Mouse (Mus musculus) forebrain, embryonic 11.5 days (tissue): ENCODE data around the gene Ndufs1. TPM values are rescaled to one million over a fixed set of nuclear protein-coding genes. Genes with fewer than 3 reads are reported as not detected.
"Not testable (repeated sequence)": the region's sequence is repeated elsewhere in the genome, so short reads cannot be mapped to it uniquely, and the experiment has no call there.

ENCODE experiments used
- ATAC-seq: fragments of 200-750 bp; cut with Nextera tagmentation; replicated peaks from 2 replicates; pipeline ENCODE4 v1.8.0; 2017; ENCODE audit warnings: moderate TSS enrichment; ENCODE audit not compliant: low FRiP score
- DNase-seq: peaks from one replicate; pipeline ENCODE4 v3.0.0-alpha.2; 2017; ENCODE audit warnings: low spot score
- H3K27ac ChIP-seq: fragments of 300-500 bp; sonication (generic); 2 replicates; pipeline ENCODE4 v1.5.1; 2014; ENCODE audit warnings: low read depth, low read length
- H3K27me3 ChIP-seq: fragments of 300-500 bp; sonication (generic); 2 replicates; pipeline ENCODE4 v1.6.1; 2014; ENCODE audit warnings: mild to moderate bottlenecking, low read length, mixed read lengths; ENCODE audit not compliant: control insufficient read depth, insufficient read depth
- H3K36me3 ChIP-seq: fragments of 300-500 bp; sonication (generic); 2 replicates; pipeline ENCODE4 v1.6.1; 2014; ENCODE audit warnings: mild to moderate bottlenecking, low read length, moderate library complexity, mixed read lengths; ENCODE audit not compliant: control insufficient read depth, insufficient read depth
- H3K4me1 ChIP-seq: fragments of 300-500 bp; sonication (generic); replicated peaks from 2 replicates; pipeline ENCODE4 v1.6.1; 2014; ENCODE audit warnings: low read length, mixed read lengths; ENCODE audit not compliant: control insufficient read depth, insufficient read depth
- H3K4me2 ChIP-seq: fragments of 300-500 bp; sonication (generic); 2 replicates; pipeline ENCODE4 v1.6.1; 2014; ENCODE audit warnings: low read depth, mild to moderate bottlenecking, low read length, moderate library complexity, mixed read lengths; ENCODE audit not compliant: severe bottlenecking
- H3K4me3 ChIP-seq: fragments of 300-500 bp; sonication (generic); 2 replicates; pipeline ENCODE4 v1.5.1; 2014; ENCODE audit warnings: low read depth, low read length
- H3K9ac ChIP-seq: fragments of 300-500 bp; sonication (generic); 2 replicates; pipeline ENCODE4 v1.6.1; 2014; ENCODE audit warnings: low read length
- H3K9me3 ChIP-seq: fragments of 300-500 bp; sonication (generic); 2 replicates; pipeline ENCODE4 v1.6.1; 2016; ENCODE audit warnings: low read length, mixed read lengths; ENCODE audit not compliant: control insufficient read depth
- WGBS: fragments of 180-500 bp; shearing (Covaris S2); extraction: QIAGEN DNeasy Blood & Tissue Kit; methylation state at CpG from one replicate; pipeline ENCODE4 v1.1.7; 2014; 5-methylcytosine and 5-hydroxymethylcytosine counted together
- polyA plus RNA-seq: library from polyadenylated mRNA; unstranded; fragments of >200 nt; fragmentation: Nextera tagmentation; extraction: Ambion mirVana; gene quantifications from 2 replicates; pipeline ENCODE4 v1.2.1, GENCODE M21; 2014

The Ndufs1 gene
- polyA plus RNA-seq, 1 experiment from 2014 or later: 137 TPM

- not testable (repeated sequence) for H3K27me3 ChIP-seq, H3K9me3 ChIP-seq, DNase-seq, H3K4me2 ChIP-seq, H3K9ac ChIP-seq, H3K4me3 ChIP-seq, H3K36me3 ChIP-seq, ATAC-seq
- H3K27ac ChIP-seq: peak overlapping the region; percentile 41; the same call in 1 of the 2 replicates
- peaks cover 12% of the 10 kb centered on the region for H3K4me1 ChIP-seq
- WGBS: 60% methylated on average over 4 of the region's 4 CpGs
Measured at GRCm38 (mm10) chr1:63180575-63180974, 3.9 kb upstream of the Ndufs1 start.

GRCm38 (mm10) chr1:63180122-63180521, 3.5 kb upstream of the Ndufs1 start:
- peaks cover 3% of the 10 kb centered on the region; the same call in 1 of the 2 replicates for H3K36me3 ChIP-seq
- peaks cover 14% of the 10 kb centered on the region for H3K4me1 ChIP-seq
- H3K4me3 ChIP-seq: no peak overlapping the region
- H3K9me3 ChIP-seq: no peaks in the 10 kb centered on the region
- no peak for ATAC-seq
- H3K9ac ChIP-seq: no peak overlapping the region
- no peak overlapping the region for H3K4me2 ChIP-seq
- no peaks in the 10 kb centered on the region for H3K27me3 ChIP-seq
- no peak for DNase-seq
- 92% methylated on average over 4 of the region's 4 CpGs for WGBS
- no peak overlapping the region for H3K27ac ChIP-seq

- H3K36me3 ChIP-seq: peaks cover 3% of the 10 kb centered on the region; the same call in 1 of the 2 replicates
- peak overlapping the region; percentile 86; the same call in 1 of the 2 replicates for H3K9ac ChIP-seq
- H3K4me3 ChIP-seq: peak overlapping the region; percentile 77; the same call in 1 of the 2 replicates
- no peaks in the 10 kb centered on the region for H3K9me3 ChIP-seq
- ATAC-seq (no peak), DNase-seq (no peak)
- WGBS: 89% methylated on average over 3 of the region's 3 CpGs
- H3K4me2 ChIP-seq: peak overlapping the region; percentile 89; the same call in 1 of the 2 replicates
- H3K4me1 ChIP-seq: peaks cover 14% of the 10 kb centered on the region
- H3K27ac ChIP-seq: no peak overlapping the region
- no peaks in the 10 kb centered on the region for H3K27me3 ChIP-seq
Measured at GRCm38 (mm10) chr1:63178308-63178707, 1.7 kb upstream of the Ndufs1 start.

DNA sequence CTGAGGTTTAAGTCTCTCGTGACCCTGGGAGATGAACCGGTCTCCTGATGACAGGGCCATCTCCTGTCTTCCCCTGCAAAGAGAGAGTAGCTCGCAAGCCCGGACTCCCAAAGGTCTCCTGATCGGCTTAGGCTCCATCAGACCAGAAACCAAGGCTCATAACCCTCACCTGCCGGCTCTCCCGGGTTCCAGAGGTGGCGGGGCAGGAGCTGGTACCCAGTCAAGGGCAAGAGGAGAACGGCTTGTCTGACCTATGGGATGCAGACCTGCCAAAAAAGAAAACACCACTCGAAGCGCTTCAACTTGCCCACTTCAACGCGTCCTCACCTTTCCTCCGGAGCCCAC, 402 bp downstream of the Ndufs1 start:
- DNase-seq (no peak), ATAC-seq (no peak; the same call in none of the 2 replicates)
- Histone ChIP-seq H3K36me3 (peaks cover 3% of the 10 kb centered on the region; the same call in 1 of the 2 replicates), H3K9me3 (no peaks in the 10 kb centered on the region), H3K4me3 (peak overlapping the region; percentile 77), H3K27ac (peak overlapping the region; percentile 64; the same call in 1 of the 2 replicates), H3K27me3 (no peaks in the 10 kb centered on the region), H3K4me1 (peaks cover 14% of the 10 kb centered on the region), H3K9ac (peak overlapping the region; percentile 86), H3K4me2 (peak overlapping the region; percentile 89)
- under 1% methylated on average over 14 of the region's 14 CpGs for WGBS

DNA sequence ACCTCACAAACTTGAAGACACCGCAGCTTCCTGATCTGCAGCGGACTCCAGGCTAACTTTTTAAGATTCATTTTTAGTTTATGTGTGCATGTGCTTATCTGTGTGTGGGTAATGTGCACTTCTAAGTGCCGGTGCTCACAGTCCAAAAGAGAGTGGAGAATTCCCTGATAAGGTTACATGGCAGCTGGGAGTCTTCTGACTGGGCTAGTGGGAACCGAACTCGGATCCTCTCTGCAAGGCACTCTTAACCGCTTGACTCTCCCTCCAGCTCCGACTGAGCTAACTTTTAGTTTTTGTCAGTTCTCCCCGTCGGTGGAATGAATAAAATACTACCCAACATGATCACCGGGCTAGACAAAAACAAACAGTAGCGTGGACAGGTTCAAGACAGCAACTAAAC, 780 bp downstream of the Ndufs1 start:
- H3K27me3 ChIP-seq: no peaks in the 10 kb centered on the region
- no peak overlapping the region for H3K27ac ChIP-seq
- 12% methylated on average over 11 of the region's 11 CpGs for WGBS
- H3K4me1 ChIP-seq: peaks cover 14% of the 10 kb centered on the region
- no peak for DNase-seq
- H3K4me2 ChIP-seq: peak overlapping the region; percentile 89
- H3K9ac ChIP-seq: peak overlapping the region; percentile 86
- H3K36me3 ChIP-seq: peaks cover 3% of the 10 kb centered on the region; the same call in 1 of the 2 replicates
- H3K9me3 ChIP-seq: no peaks in the 10 kb centered on the region
- H3K4me3 ChIP-seq: peak overlapping the region; percentile 77
- ATAC-seq: no peak

GRCm38 (mm10) chr1:63168638-63169037, 8.0 kb downstream of the Ndufs1 start:
- DNase-seq (no peak), ATAC-seq (no peak)
- Histone ChIP-seq H3K4me2 (no peak overlapping the region), H3K4me3 (no peak overlapping the region), H3K9me3 (no peaks in the 10 kb centered on the region), H3K27me3 (no peaks in the 10 kb centered on the region), H3K9ac (no peak overlapping the region), H3K36me3 (peaks cover 11% of the 10 kb centered on the region; the same call in 1 of the 2 replicates), H3K4me1 (no peaks in the 10 kb centered on the region), H3K27ac (no peak overlapping the region)
- 90% methylated on average over 2 of the region's 2 CpGs for WGBS

DNA sequence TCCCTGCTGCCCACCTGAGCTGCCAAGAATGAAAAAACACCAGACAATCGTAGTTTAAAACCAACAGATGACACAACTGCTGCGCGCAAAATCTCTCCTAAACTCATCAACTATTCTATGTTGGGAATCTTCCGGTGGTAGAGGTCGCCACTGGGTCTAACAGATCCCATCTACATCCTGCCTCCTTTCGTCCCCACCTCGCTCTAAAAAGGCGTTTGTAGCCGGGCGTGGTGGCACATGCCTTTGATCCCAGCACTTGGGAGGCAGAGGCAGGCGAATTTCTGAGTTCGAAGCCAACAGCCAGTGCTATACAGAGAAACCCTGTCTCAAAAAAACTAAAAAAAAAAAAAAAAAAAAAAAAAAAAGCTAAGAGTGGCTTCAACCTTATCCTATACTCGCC, 36.4 kb downstream of the Ndufs1 start:
- H3K27me3 ChIP-seq: no peaks in the 10 kb centered on the region
- 97% methylated on average over 13 of the region's 13 CpGs for WGBS
- no peak overlapping the region for H3K4me2 ChIP-seq
- peaks cover 2% of the 10 kb centered on the region; the same call in 1 of the 2 replicates for H3K36me3 ChIP-seq
- no peak overlapping the region for H3K4me3 ChIP-seq
- H3K9ac ChIP-seq: no peak overlapping the region
- H3K27ac ChIP-seq: no peak overlapping the region
- DNase-seq (no peak), ATAC-seq (no peak)
- H3K4me1 ChIP-seq: no peaks in the 10 kb centered on the region
- no peaks in the 10 kb centered on the region for H3K9me3 ChIP-seq

DNA sequence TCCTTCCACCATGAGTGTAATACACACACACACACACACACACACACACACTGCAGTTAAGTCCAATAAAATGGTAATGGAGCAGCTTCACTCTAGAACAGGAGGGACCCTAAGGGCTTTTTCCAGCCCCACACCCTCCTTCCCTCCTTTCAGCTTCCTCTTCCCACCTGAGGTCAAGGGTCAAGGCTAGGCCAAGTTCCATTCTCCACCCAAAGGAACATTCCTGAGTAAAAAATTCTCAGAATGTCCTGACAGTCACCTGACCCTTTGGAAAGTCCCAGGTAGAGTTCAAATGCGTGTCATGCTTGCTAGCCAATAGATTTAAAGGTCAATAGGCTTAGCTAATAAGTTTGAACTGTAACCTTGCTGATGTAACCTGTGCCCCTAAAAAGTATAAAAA, 38.0 kb downstream of the Ndufs1 start:
- not testable (repeated sequence) for H3K27ac ChIP-seq

GRCm38 (mm10) chr1:63137971-63138370, 38.7 kb downstream of the Ndufs1 start:
- H3K27ac ChIP-seq: no peak overlapping the region
- H3K9ac ChIP-seq: no peak overlapping the region
- no peak overlapping the region for H3K4me3 ChIP-seq
- H3K27me3 ChIP-seq: no peaks in the 10 kb centered on the region
- no peak for ATAC-seq
- H3K4me2 ChIP-seq: no peak overlapping the region
- DNase-seq: no peak
- H3K4me1 ChIP-seq: no peaks in the 10 kb centered on the region
- H3K36me3 ChIP-seq: no peaks in the 10 kb centered on the region; the same call in 1 of the 2 replicates
- WGBS: 89% methylated on average over 2 of the region's 2 CpGs
- H3K9me3 ChIP-seq: no peaks in the 10 kb centered on the region

More for the DNA sequence above, 38.0 kb downstream of the Ndufs1 start:
- H3K36me3 ChIP-seq, H3K27me3 ChIP-seq, H3K4me3 ChIP-seq, H3K9me3 ChIP-seq, H3K4me1 ChIP-seq, H3K4me2 ChIP-seq, DNase-seq, H3K9ac ChIP-seq, ATAC-seq: not testable (repeated sequence)
- WGBS: 94% methylated on average over 1 of the region's 1 CpGs
